Mouse (Mus musculus) hindbrain, embryonic 10.5 days (tissue): ENCODE results near the gene Hsp90ab1. TPM values are rescaled to one million over a fixed set of nuclear protein-coding genes. Genes with fewer than 3 reads are reported as not detected.

Experiments used
- DNase-seq: peaks from one replicate; pipeline ENCODE4 v3.0.0-alpha.2; 2017; ENCODE audit warnings: low spot score
- H3K27ac ChIP-seq: fragments of 300-500 bp; sonication (generic); 2 replicates; pipeline ENCODE4 v1.5.1; 2016; ENCODE audit warnings: mild to moderate bottlenecking, moderate library complexity
- H3K27me3 ChIP-seq: fragments of 300-500 bp; sonication (generic); 2 replicates; pipeline ENCODE4 v1.6.1; 2016; ENCODE audit warnings: mild to moderate bottlenecking; ENCODE audit not compliant: poor library complexity, insufficient read depth, severe bottlenecking
- H3K36me3 ChIP-seq: fragments of 300-500 bp; sonication (generic); 2 replicates; pipeline ENCODE4 v1.6.1; 2016; ENCODE audit warnings: mild to moderate bottlenecking, moderate library complexity
- H3K4me1 ChIP-seq: fragments of 300-500 bp; sonication (generic); replicated peaks from 2 replicates; pipeline ENCODE4 v1.6.1; 2016; ENCODE audit warnings: mild to moderate bottlenecking
- H3K4me3 ChIP-seq: fragments of 300-500 bp; sonication (generic); 2 replicates; pipeline ENCODE4 v1.5.1; 2016; ENCODE audit warnings: mild to moderate bottlenecking, moderate library complexity
- H3K9me3 ChIP-seq: fragments of 300-500 bp; sonication (generic); 2 replicates; pipeline ENCODE4 v1.6.1; 2016; ENCODE audit warnings: mild to moderate bottlenecking, moderate library complexity
- WGBS: fragments of 180-500 bp; shearing (Covaris S2); methylation state at CpG from one replicate; pipeline ENCODE4 v1.1.7; 2016; 5-methylcytosine and 5-hydroxymethylcytosine counted together
- polyA plus RNA-seq: library from polyadenylated mRNA; unstranded; fragments of >200 nt; fragmentation: Nextera tagmentation; extraction: Ambion mirVana; gene quantifications from 2 replicates; pipeline ENCODE4 v1.2.1, GENCODE M21; 2016

The Hsp90ab1 gene
- polyA plus RNA-seq, 1 experiment from 2014 or later: 1,585 TPM

DNA sequence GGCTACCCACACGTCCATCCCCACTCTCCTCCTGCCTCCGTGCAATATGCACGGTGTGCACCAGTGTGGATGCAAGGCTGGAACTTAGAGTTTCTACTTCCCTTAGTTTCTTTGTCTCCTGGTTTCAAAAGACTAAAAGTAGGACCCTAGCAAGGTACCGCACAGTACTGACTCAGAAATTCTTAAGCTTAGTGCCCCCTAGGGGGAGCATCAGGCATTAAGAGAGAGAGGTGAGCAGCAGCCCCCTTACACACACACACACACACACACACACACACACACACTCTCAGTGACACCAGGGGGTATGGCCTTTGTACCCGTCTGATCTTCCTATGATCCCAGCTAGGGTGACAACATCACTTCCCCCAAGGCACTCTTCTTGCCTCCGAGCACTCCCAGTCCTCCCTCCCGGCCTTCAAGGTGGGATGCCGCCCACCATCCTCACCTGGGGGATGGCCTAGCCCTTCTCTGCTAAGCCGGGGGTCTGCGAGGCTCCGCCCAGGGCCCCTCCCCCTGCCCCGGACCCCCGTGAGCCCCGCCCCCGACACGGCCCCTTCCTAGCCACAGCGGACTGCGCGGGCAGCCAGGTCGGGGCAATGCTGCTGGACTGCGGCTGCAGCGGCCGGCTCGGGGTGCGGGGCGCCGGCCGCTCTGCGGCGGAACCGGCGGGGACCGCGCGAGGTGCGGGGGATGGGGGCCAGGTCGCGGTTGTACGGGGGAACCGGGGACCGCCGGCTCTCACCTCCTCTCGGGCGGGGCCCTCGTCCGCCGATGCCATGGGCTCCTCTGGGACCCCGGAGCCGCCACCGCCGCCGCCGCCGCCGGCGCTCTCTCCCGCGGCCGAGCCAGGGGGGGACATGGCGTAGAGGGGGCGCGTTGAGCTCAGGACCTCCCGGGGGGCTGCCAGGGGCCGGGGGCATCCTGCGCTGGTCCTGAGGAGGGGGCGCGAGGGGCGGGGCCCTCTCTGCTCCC, 24.2 kb downstream of the Hsp90ab1 start:
- peaks cover 74% of the 10 kb centered on the region for H3K27me3 ChIP-seq
- peaks cover 20% of the 10 kb centered on the region for H3K36me3 ChIP-seq
- WGBS: 2% methylated on average over 68 of the region's 68 CpGs
- H3K9me3 ChIP-seq: no peaks in the 10 kb centered on the region
- DNase-seq: peak; percentile 75
- peaks cover 73% of the 10 kb centered on the region for H3K4me1 ChIP-seq
- peak overlapping the region; percentile 99 for H3K27ac ChIP-seq
- peak overlapping the region; percentile 97 for H3K4me3 ChIP-seq

DNA sequence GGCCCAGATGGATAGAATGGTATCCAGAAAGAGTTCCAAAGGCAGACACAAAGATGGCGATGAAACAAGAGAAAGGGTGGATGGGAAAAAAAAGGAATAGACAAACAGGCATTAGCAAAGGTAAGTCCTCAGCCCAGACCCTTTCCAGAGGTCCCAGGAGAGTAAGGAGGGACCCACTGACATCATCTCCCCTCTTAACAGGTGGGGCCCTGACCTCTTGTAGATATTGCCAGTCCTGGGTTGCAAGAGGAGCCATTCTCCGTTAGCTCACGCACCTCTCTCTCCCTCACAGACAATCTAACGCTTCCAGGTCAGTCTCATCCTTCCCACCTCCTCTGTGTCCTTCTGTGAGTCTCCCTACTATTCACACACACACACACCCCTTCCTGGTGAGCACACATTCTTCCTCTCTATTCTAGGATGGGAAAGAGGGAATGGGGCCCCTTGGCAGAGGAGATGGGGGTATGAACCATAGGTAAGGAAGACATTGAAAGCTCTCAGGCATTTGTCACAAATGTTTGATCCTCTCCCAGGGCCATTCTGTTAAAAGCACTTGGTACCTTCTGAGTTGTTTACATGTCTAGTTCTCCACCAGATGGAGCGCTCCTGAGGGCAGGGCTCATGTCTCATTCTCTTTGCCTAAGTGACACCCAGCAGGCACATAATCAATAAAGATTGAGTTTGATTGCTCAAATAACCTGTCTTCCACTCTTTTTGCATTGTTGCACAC, 25.4 kb downstream of the Hsp90ab1 start:
- H3K9me3 ChIP-seq: no peaks in the 10 kb centered on the region
- H3K27me3 ChIP-seq: peaks cover 76% of the 10 kb centered on the region
- peaks cover 79% of the 10 kb centered on the region for H3K4me1 ChIP-seq
- 80% methylated on average over 5 of the region's 5 CpGs for WGBS
- H3K4me3 ChIP-seq: peak overlapping the region; percentile 97; the same call in 1 of the 2 replicates
- peaks cover 20% of the 10 kb centered on the region for H3K36me3 ChIP-seq
- DNase-seq: no peak
- H3K27ac ChIP-seq: no peak overlapping the region

DNA sequence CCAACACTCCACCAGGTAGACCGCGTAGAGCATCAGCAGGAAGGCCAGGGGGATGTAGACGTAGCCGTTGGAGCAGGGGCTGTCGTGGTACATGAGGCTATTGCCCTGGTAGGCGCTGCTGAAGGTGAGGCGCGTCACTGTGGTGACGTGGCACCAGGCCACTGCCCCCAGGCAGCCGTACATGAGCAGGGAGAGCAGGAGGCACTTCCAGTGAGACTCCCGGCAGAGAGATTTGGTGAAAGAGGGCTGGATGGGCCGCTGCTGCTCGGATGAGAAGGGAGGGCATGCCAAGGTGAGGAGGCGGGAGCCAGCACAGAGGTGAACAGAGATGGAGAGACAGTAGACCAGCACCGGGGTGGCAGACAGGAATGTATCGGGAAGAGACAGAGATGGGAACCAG, 26.1 kb downstream of the Hsp90ab1 start:
- H3K27me3 ChIP-seq: peaks cover 83% of the 10 kb centered on the region
- WGBS: 65% methylated on average over 16 of the region's 16 CpGs
- no peak for DNase-seq
- H3K4me3 ChIP-seq: peak overlapping the region; percentile 7; the same call in 1 of the 2 replicates
- H3K36me3 ChIP-seq: peaks cover 20% of the 10 kb centered on the region
- no peak overlapping the region for H3K27ac ChIP-seq
- peaks cover 77% of the 10 kb centered on the region for H3K4me1 ChIP-seq
- no peaks in the 10 kb centered on the region for H3K9me3 ChIP-seq

DNA sequence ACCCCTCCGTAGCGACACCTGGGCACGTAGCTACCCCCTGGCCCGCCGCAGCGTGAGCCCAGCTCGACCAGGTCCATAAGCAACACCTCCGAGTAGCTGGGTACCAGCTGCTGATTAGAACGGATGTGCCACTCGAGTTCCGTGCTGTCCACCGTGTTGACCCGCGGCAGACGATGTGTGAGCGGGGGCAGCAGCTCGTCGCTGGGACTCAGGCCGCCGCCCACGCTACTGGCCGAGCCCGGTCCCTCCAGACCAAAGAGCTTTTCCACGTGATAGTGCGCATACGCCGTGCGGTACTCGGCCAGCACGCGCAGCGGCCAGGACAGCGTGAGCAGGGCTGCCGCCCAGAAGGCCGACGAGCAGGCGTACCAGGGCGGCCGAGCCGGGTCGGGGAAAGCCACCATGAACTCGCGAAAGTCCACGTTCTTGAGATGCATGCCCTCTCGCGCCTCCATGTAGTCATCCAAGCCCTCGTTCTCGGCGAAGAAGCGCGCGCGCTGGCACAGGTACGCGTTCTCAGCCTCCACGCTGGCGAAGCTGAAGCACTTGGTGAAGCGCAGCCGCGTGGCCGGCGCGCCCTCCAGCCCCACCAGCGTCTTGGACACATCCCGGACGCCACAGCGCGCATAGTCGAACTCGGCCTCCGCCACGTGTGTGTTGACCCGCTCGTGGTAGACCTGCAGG, 27.7 kb downstream of the Hsp90ab1 start:
- Histone ChIP-seq H3K27ac (peak overlapping the region; percentile 50; the same call in 1 of the 2 replicates), H3K27me3 (peaks cover 88% of the 10 kb centered on the region), H3K4me3 (peak overlapping the region; percentile 44), H3K9me3 (no peaks in the 10 kb centered on the region), H3K36me3 (peaks cover 20% of the 10 kb centered on the region), H3K4me1 (peaks cover 63% of the 10 kb centered on the region)
- 4% methylated on average over 74 of the region's 74 CpGs for WGBS
- peak; percentile 42 for DNase-seq

DNA sequence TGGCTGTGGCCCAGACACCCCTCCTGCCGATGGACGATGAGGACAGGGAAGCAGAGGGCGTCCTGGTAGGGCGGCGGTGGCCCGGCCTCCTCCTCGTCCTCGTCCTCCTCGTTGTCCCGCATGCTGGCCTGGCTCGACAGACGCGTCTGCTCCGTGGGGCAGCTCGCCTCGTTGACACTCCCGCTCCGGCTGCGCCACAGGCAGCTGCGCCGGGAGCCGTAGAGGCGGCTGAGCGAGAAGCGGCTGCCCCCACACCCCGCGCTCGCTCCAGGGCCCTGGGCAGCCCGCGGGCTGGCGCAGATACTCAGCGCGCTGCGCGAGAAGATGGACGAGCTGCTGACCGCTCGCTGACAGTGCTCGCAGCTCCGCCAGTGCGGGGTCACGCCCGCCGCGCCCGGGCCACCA, 28.2 kb downstream of the Hsp90ab1 start:
- DNase-seq: peak; percentile 49
- Histone ChIP-seq H3K4me3 (peak overlapping the region; percentile 44), H3K4me1 (peaks cover 58% of the 10 kb centered on the region), H3K36me3 (peaks cover 20% of the 10 kb centered on the region), H3K27ac (peak overlapping the region; percentile 50; the same call in 1 of the 2 replicates), H3K27me3 (peaks cover 91% of the 10 kb centered on the region), H3K9me3 (no peaks in the 10 kb centered on the region)
- 2% methylated on average over 46 of the region's 46 CpGs for WGBS

DNA sequence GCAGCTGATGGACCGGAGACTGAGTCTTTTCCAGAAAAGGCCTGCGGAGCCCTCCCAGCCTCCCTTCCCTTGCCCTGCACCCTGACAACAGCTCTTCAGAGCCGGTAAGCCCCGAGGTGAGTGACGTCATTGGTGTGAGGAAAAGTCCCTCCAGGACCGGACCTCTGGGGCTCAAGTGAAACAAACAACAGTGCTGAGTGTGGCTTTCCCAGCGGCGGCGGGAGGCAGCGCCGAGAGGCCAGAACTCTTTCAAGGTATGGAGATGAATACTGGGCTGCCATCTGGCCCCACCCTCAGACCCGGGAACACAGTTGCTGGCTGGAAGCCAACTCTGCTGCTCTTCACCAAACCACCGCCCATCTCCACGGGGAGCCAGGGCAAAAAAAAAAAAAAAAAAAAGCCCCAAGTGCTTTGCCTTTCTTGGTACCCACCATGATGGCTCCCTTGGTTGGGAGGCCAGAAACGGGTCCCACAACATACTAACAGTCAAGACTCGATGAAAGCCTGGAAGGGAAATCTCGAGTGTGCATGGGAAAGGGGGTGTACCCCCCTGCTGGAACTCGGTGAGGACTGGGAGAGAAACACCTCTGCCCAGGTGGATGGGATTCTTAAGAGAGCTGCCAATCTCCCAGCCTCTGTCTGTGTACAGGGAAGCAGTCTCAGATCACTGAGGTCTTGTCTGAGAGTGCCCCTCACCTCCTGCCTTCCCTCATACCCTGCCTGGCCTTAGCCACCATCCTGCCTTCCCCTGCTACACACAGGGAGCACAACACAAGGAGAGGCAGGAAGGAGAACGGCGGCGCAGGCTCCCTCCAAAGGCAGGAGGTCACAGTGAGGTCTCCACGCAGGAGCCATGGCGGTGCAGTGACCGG, 28.8 kb downstream of the Hsp90ab1 start:
- Histone ChIP-seq H3K4me3 (peak overlapping the region; percentile 44), H3K36me3 (peaks cover 20% of the 10 kb centered on the region), H3K9me3 (no peaks in the 10 kb centered on the region), H3K27ac (peak overlapping the region; percentile 50; the same call in 1 of the 2 replicates), H3K27me3 (peaks cover 97% of the 10 kb centered on the region), H3K4me1 (peaks cover 52% of the 10 kb centered on the region)
- WGBS: 3% methylated on average over 24 of the region's 24 CpGs
- peak; percentile 28 for DNase-seq

DNA sequence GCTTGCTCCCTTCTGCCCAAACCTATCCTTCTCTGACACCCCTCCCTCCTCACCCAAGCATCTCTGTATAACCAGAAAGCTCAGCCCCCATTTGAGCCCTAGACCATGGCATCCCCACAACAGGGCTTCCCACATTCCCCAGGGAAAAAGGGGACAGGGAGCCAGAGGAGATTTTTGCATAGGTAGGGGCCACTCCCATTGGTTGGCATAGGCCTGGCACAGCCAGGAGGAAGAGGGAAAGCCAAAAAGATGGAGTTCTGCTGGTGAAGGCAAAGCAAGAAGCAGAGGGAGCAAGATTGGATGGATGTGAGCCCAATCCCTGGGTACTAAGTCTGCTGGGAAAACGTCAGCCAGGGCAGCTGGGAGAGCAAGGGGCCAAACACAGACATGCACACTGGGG, 30.0 kb downstream of the Hsp90ab1 start:
- H3K4me3 ChIP-seq: no peak overlapping the region
- no peaks in the 10 kb centered on the region for H3K9me3 ChIP-seq
- peaks cover 20% of the 10 kb centered on the region for H3K36me3 ChIP-seq
- peaks cover 99% of the 10 kb centered on the region for H3K27me3 ChIP-seq
- WGBS: 46% methylated on average over 1 of the region's 1 CpGs
- H3K4me1 ChIP-seq: peaks cover 41% of the 10 kb centered on the region
- H3K27ac ChIP-seq: no peak overlapping the region
- DNase-seq: no peak

DNA sequence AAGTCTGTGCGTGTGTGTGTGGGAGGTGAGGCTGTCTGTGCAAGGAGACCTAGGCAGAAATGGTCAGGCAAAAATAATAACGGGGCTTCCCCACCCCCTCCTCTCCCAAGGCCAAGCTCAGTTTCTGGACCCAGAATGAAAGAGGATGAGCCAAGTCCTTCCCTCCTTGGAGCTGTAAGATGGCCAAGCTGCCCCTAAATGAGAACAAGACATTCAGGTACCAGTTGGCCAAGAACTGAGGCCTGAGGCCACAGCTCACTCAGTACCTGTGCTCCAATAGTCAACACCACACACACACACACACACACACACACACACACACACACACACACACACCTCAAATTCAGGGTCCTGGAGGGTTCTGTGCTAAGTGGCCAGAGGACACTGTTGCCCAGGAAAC, 30.4 kb downstream of the Hsp90ab1 start:
- H3K36me3 ChIP-seq: peaks cover 20% of the 10 kb centered on the region
- no peak overlapping the region for H3K27ac ChIP-seq
- H3K4me1 ChIP-seq: peaks cover 37% of the 10 kb centered on the region
- no peak for DNase-seq
- peaks cover 99% of the 10 kb centered on the region for H3K27me3 ChIP-seq
- no peaks in the 10 kb centered on the region for H3K9me3 ChIP-seq
- 76% methylated on average over 2 of the region's 2 CpGs for WGBS
- H3K4me3 ChIP-seq: no peak overlapping the region

DNA sequence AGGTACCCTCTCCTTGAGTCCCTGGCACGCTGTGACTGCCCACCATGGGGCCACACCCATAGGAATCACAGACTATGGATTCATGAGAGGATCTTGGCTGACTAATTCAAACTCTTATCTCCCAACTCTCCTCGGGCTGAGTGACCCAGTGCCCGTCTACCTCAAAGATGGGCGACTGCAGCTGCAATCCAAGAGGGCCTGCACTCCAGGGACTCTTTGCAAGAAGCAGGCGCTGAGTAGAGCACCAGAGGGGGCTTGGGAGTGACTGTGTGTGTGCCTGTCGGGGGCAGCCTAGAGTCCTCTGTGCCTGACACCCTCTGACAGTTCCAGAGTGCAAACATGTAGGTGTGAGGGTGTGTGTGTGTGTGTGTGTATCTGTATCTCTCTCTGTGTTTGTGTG, 30.9 kb downstream of the Hsp90ab1 start:
- 43% methylated on average over 6 of the region's 6 CpGs for WGBS
- Histone ChIP-seq H3K27me3 (peaks cover 97% of the 10 kb centered on the region), H3K4me3 (no peak overlapping the region), H3K27ac (no peak overlapping the region), H3K36me3 (peaks cover 20% of the 10 kb centered on the region), H3K9me3 (no peaks in the 10 kb centered on the region), H3K4me1 (peaks cover 33% of the 10 kb centered on the region)
- DNase-seq: no peak

DNA sequence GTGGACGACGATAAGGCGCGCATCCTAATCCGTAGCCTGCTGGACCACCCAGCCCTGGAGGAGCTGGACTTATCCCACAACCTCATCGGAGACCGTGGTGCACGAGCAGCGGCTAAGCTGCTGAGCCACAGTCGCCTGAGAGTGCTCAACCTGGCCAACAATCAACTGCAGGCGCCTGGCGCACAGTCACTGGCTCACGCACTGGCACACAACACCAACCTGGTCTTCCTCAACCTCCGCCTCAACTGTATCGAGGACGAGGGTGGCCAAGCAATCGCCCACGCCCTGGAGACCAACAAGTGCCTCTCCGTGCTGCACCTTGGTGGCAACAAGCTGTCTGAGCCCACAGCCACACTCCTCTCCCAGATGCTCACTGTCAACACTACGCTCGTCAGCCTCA, 33.4 kb downstream of the Hsp90ab1 start:
- no peak for DNase-seq
- WGBS: 81% methylated on average over 21 of the region's 21 CpGs
- peaks cover 2% of the 10 kb centered on the region for H3K36me3 ChIP-seq
- H3K4me3 ChIP-seq: no peak overlapping the region
- H3K27me3 ChIP-seq: peaks cover 97% of the 10 kb centered on the region
- peaks cover 15% of the 10 kb centered on the region for H3K4me1 ChIP-seq
- no peak overlapping the region for H3K27ac ChIP-seq
- H3K9me3 ChIP-seq: no peaks in the 10 kb centered on the region

DNA sequence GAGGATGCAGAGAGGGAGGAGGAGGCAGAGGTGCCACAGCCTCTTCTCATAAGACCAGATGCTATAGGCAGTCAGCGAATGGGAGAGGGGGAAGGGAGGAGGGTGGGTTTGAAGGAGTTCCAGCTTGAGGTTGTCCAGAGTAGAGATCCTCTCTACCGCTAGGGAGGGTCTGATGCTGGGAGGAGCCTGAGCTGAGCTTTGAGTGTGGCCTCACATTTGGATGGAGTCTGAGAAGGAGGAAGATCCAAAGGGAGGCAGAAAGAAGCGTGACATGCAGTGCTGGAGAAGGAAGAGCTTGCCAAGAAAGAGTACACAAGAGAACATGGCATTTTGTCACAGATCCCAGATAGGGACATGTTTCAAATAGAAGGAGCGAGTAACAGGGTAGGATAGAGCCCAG, 34.7 kb downstream of the Hsp90ab1 start:
- 71% methylated on average over 4 of the region's 4 CpGs for WGBS
- Histone ChIP-seq H3K4me3 (no peak overlapping the region), H3K27me3 (peaks cover 94% of the 10 kb centered on the region)

DNA sequence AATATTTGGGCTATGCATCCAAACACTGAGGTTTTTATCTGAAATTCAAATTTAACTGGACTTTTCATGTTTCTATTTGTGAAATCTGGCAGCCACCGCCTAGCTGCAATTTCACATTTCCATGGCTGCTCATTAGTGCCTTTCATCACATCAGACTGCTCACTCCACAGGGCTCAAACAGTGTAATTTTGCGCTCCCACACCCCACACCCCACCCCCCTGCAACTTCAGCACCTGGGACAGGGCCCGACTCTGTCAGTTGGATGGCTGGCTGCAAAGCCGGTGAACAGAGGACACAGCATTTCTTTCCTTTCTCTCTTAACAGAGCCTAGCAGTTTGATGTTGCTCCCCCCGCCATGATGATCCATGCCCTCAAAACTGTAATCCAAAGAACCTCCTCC, 36.8 kb downstream of the Hsp90ab1 start:
- Histone ChIP-seq H3K4me1 (no peaks in the 10 kb centered on the region), H3K4me3 (no peak overlapping the region), H3K27ac (no peak overlapping the region), H3K9me3 (no peaks in the 10 kb centered on the region), H3K36me3 (no peaks in the 10 kb centered on the region), H3K27me3 (peaks cover 89% of the 10 kb centered on the region)
- WGBS: 20% methylated on average over 5 of the region's 5 CpGs
- peak; percentile 37 for DNase-seq

More for the DNA sequence above, 34.7 kb downstream of the Hsp90ab1 start:
- Histone ChIP-seq H3K9me3 (no peaks in the 10 kb centered on the region), H3K4me1 (peaks cover 2% of the 10 kb centered on the region; the same call in 1 of the 2 replicates), H3K36me3 (no peaks in the 10 kb centered on the region), H3K27ac (no peak overlapping the region)
- no peak for DNase-seq
